8 mouse cellular contexts compared by ENCODE assay signal in genomic region chr7:82864260-82864990, GRCm38 (mm10). TPM values are rescaled to one million over a fixed set of nuclear protein-coding genes. Genes with fewer than 3 reads are reported as not detected.
DNase-seq lines count a peak whose midpoint lies in the region; ATAC-seq lines count a peak whose summit lies in the region.

No protein-coding gene starts in this region.

- H3K9ac ChIP-seq in embryonic facial prominence, embryonic 11.5 days (replicated peaks; ENCODE audit: low read length): peak overlapping the region; percentile 100
- H3K9ac ChIP-seq in intestine, embryonic 15.5 days: no peak overlapping the region
- peak overlapping the region; percentile 100 for H3K9ac ChIP-seq in neural tube, embryonic 11.5 days (ENCODE audit: low read length)

- no peak overlapping the region for H3K4me3 ChIP-seq in embryonic facial prominence, embryonic 11.5 days (ENCODE audit: low read depth, low read length)
- no peak overlapping the region for H3K4me3 ChIP-seq in intestine, embryonic 15.5 days (replicated peaks)
- H3K4me3 ChIP-seq in neural tube, embryonic 11.5 days (ENCODE audit: low read depth, low read length): no peak overlapping the region

- H3K9me3 ChIP-seq in embryonic facial prominence, embryonic 11.5 days (replicated peaks; ENCODE audit: control insufficient read depth, low read length): no peaks in the 10 kb centered on the region
- no peaks in the 10 kb centered on the region for H3K9me3 ChIP-seq in intestine, embryonic 15.5 days
- no peaks in the 10 kb centered on the region for H3K9me3 ChIP-seq in neural tube, embryonic 11.5 days (ENCODE audit: control insufficient read depth, low read length)

- 42% methylated on average over 8 of the region's 8 CpGs for WGBS in embryonic facial prominence, embryonic 11.5 days
- WGBS in intestine, embryonic 15.5 days: 47% methylated on average over 8 of the region's 8 CpGs
- 36% methylated on average over 8 of the region's 8 CpGs for WGBS in neural tube, embryonic 11.5 days

- H3K27ac ChIP-seq in embryonic facial prominence, embryonic 11.5 days (replicated peaks; ENCODE audit: low read depth, low read length): no peak overlapping the region
- H3K27ac ChIP-seq in intestine, embryonic 15.5 days: peak overlapping the region; percentile 88; the same call in 1 of the 2 replicates
- H3K27ac ChIP-seq in neural tube, embryonic 11.5 days (ENCODE audit: low read depth, low read length): peak overlapping the region; percentile 100

- H3K4me2 ChIP-seq in embryonic facial prominence, embryonic 11.5 days (ENCODE audit: low read depth, low read length): peak overlapping the region; percentile 92; the same call in 1 of the 2 replicates
- peak overlapping the region; percentile 96 for H3K4me2 ChIP-seq in intestine, embryonic 15.5 days (replicated peaks)
- peak overlapping the region; percentile 59 for H3K4me2 ChIP-seq in neural tube, embryonic 11.5 days (ENCODE audit: low read depth)

- no peaks in the 10 kb centered on the region for H3K27me3 ChIP-seq in embryonic facial prominence, embryonic 11.5 days (ENCODE audit: control insufficient read depth, insufficient read depth, low read length)
- H3K27me3 ChIP-seq in intestine, embryonic 15.5 days (replicated peaks): no peaks in the 10 kb centered on the region
- H3K27me3 ChIP-seq in neural tube, embryonic 11.5 days (ENCODE audit: control insufficient read depth, insufficient read depth, low read length): no peaks in the 10 kb centered on the region

- no peaks in the 10 kb centered on the region for H3K4me1 ChIP-seq in embryonic facial prominence, embryonic 11.5 days (ENCODE audit: control insufficient read depth, insufficient read depth, low read length)
- peaks cover 13% of the 10 kb centered on the region for H3K4me1 ChIP-seq in intestine, embryonic 15.5 days (replicated peaks)
- peaks cover 6% of the 10 kb centered on the region; the same call in 1 of the 2 replicates for H3K4me1 ChIP-seq in neural tube, embryonic 11.5 days (ENCODE audit: control insufficient read depth, insufficient read depth, low read length)

- peak; percentile 5 for DNase-seq in kidney, postnatal 14 days
- no peak for DNase-seq in kidney, adult 8-10 months
- no peak for DNase-seq in embryonic facial prominence, embryonic 11.5 days (ENCODE audit: low spot score)
- DNase-seq in neural tube, embryonic 11.5 days (ENCODE audit: low spot score): peak; percentile 40
- DNase-seq in thymus, postnatal 14 days: no peak
- no peak for DNase-seq in right cerebral cortex, adult 2 months (ENCODE audit: low spot score in 2 of 2)

- H3K36me3 ChIP-seq in embryonic facial prominence, embryonic 11.5 days (replicated peaks; ENCODE audit: control insufficient read depth, insufficient read depth, low read depth, low read length): peaks cover 3% of the 10 kb centered on the region
- no peaks in the 10 kb centered on the region for H3K36me3 ChIP-seq in intestine, embryonic 15.5 days
- peaks cover 2% of the 10 kb centered on the region for H3K36me3 ChIP-seq in neural tube, embryonic 11.5 days (ENCODE audit: control insufficient read depth, insufficient read depth, low read length)

- ATAC-seq in embryonic facial prominence, embryonic 11.5 days (replicated peaks; ENCODE audit: insufficient number of reproducible peaks, low FRiP score, low TSS enrichment, low read depth): no peak
- ATAC-seq in intestine, embryonic 15.5 days: no peak
- ATAC-seq in neural tube, embryonic 11.5 days (ENCODE audit: insufficient read depth, low FRiP score, low TSS enrichment): no peak
- no peak for ATAC-seq in inflammation-experienced regulatory T-cells, adult 6 months

RNA-seq across cellular contexts. Expression of gene Mex3b, which starts 2.7 kb away (rescaled TPM):
- 39.7 and 41.6 TPM in 2 replicates for polyA plus RNA-seq in embryonic facial prominence, embryonic 11.5 days (2014; fragmentation: Nextera tagmentation; extraction: Ambion mirVana)
- polyA plus RNA-seq in intestine, embryonic 15.5 days (2015; fragmentation: Nextera tagmentation; extraction: Ambion mirVana): 7.8 and 9.0 TPM in 2 replicates
- polyA plus RNA-seq in neural tube, embryonic 11.5 days (2014; fragmentation: Nextera tagmentation; extraction: Ambion mirVana): 37.5 TPM in 2 replicates
- polyA plus RNA-seq in inflammation-experienced regulatory T-cells, adult 6 months (2017; shearing (Covaris generic)): 1 to 10 TPM; 1.5 to 1.8 (median 1.7) TPM

Comparison
In these comparisons a context has a peak if more than half of its experiments do, and no peak if none do; other contexts are left out.
1. DNase-seq: peak in kidney, postnatal 14 days (single experiment) and neural tube, embryonic 11.5 days (single experiment); none in kidney, adult 8-10 months (0 of 2), embryonic facial prominence, embryonic 11.5 days (single experiment), thymus, postnatal 14 days (single experiment) and right cerebral cortex, adult 2 months (0 of 2).
2. Peak in every context shown above with its lines, with median percentiles within 50 percentile points of each other: H3K4me2 ChIP-seq.